27 mouse cellular contexts compared by ENCODE assay signal in the genomic region with DNA sequence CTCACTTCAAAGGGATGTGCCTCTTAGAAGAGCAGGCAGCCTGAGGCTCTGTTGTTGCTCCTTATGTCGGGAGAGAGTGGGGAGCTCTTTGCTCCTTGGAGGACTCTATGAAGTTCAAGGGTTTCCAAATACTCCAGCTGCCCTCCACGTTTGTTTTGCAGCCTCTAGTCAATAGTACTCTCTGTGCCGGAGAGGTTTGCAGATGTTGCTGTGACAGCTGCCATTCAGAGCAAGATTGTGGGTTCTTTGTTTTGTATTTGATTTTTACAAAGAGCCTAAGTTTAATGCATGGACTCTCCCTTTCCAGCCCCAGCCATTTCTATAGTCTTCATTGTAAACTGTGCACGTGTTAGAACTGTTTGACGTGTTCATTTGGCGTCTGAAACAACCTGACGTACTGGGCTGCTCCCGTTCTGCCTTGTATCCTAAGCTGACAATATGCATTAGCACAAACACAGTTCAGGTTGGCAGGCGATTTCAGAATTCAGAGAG. TPM values are rescaled to one million over a fixed set of nuclear protein-coding genes. Genes with fewer than 3 reads are reported as not detected.
DNase-seq lines count a peak whose midpoint lies in the region; ATAC-seq lines count a peak whose summit lies in the region.
"Had no signal": no experiment of that assay in that cellular context is flagged by ENCODE, and none has a peak within 500 bp of the region (broad histone marks: within the 10 kb centered on the region; RNA-seq: fewer than 3 reads in every experiment).

No protein-coding gene starts in this region.

- DNase-seq in forebrain, embryonic 10.5 days (ENCODE audit: extremely low spot score, low spot score), result no peak
- no peak for DNase-seq in heart, adult 8-10 months (ENCODE audit: low spot score)
- no peak for DNase-seq in layer of hippocampus, postnatal 25 days (ENCODE audit: extremely low spot score in 1 of 2, low spot score in 1 of 2)
- DNase-seq: adrenal gland, postnatal 25 days; cerebellum, adult 18-20 months; cerebellum, postnatal 25 days; embryo, embryonic 11 days; kidney, adult 2 months; kidney, postnatal 10 days; lung, postnatal 4 days; right cerebral cortex, postnatal 14 days; spleen, adult 18-20 months had no signal

- H3K4me3 ChIP-seq in forebrain, embryonic 12.5 days (replicated peaks), result no peak overlapping the region
- H3K4me3 ChIP-seq in forebrain, embryonic 10.5 days, result no peak overlapping the region
- H3K4me3 ChIP-seq in heart, embryonic 16.5 days (ENCODE audit: low read length), result no peak overlapping the region
- no peak overlapping the region for H3K4me3 ChIP-seq in midbrain, embryonic 12.5 days
- no peak overlapping the region for H3K4me3 ChIP-seq in midbrain, embryonic 16.5 days (ENCODE audit: low read depth, low read length)
- H3K4me3 ChIP-seq in stomach, embryonic 15.5 days (replicated peaks), result no peak overlapping the region
- H3K4me3 ChIP-seq: embryonic facial prominence, embryonic 15.5 days; limb, embryonic 15.5 days; liver, embryonic 15.5 days had no signal

- 0 out of 2 replicates have a peak, but pooled peaks cover 2% of the 10 kb centered on the region for H3K27me3 ChIP-seq in forebrain, embryonic 12.5 days
- no peaks in the 10 kb centered on the region for H3K27me3 ChIP-seq in forebrain, embryonic 10.5 days (ENCODE audit: poor library complexity, severe bottlenecking)
- no peaks in the 10 kb centered on the region for H3K27me3 ChIP-seq in heart, embryonic 16.5 days (ENCODE audit: control insufficient read depth, insufficient read depth, low read length)
- 0 out of 2 replicates have a peak, but pooled peaks cover 5% of the 10 kb centered on the region for H3K27me3 ChIP-seq in midbrain, embryonic 12.5 days
- no peaks in the 10 kb centered on the region for H3K27me3 ChIP-seq in midbrain, embryonic 16.5 days (ENCODE audit: control insufficient read depth, insufficient read depth, low read depth, low read length)
- H3K27me3 ChIP-seq in stomach, embryonic 15.5 days (replicated peaks), result no peaks in the 10 kb centered on the region
- H3K27me3 ChIP-seq: embryonic facial prominence, embryonic 15.5 days; limb, embryonic 15.5 days; liver, embryonic 15.5 days had no signal

- no peaks in the 10 kb centered on the region for H3K36me3 ChIP-seq in forebrain, embryonic 12.5 days (replicated peaks)
- peaks cover 35% of the 10 kb centered on the region for H3K36me3 ChIP-seq in forebrain, embryonic 10.5 days (replicated peaks)
- peaks cover 65% of the 10 kb centered on the region for H3K36me3 ChIP-seq in heart, embryonic 16.5 days (ENCODE audit: control insufficient read depth, insufficient read depth)
- H3K36me3 ChIP-seq in midbrain, embryonic 12.5 days, result no peaks in the 10 kb centered on the region
- H3K36me3 ChIP-seq in midbrain, embryonic 16.5 days (ENCODE audit: control insufficient read depth, insufficient read depth, low read length), result no peaks in the 10 kb centered on the region
- H3K36me3 ChIP-seq in stomach, embryonic 15.5 days, result peaks cover 38% of the 10 kb centered on the region
- H3K36me3 ChIP-seq: G1E; liver, embryonic 15.5 days had no signal

- H3K4me1 ChIP-seq in forebrain, embryonic 12.5 days, result peaks cover 9% of the 10 kb centered on the region
- H3K4me1 ChIP-seq in forebrain, embryonic 10.5 days, result peaks cover 12% of the 10 kb centered on the region; the same call in 1 of the 2 replicates
- peaks cover 27% of the 10 kb centered on the region for H3K4me1 ChIP-seq in heart, embryonic 16.5 days (ENCODE audit: control insufficient read depth, insufficient read depth, low read length)
- H3K4me1 ChIP-seq in midbrain, embryonic 12.5 days, result 0 out of 2 replicates have a peak, but pooled peaks cover 2% of the 10 kb centered on the region
- H3K4me1 ChIP-seq in midbrain, embryonic 16.5 days (ENCODE audit: control insufficient read depth, insufficient read depth, low read length), result no peaks in the 10 kb centered on the region
- H3K4me1 ChIP-seq in stomach, embryonic 15.5 days, result peaks cover 15% of the 10 kb centered on the region
- H3K4me1 ChIP-seq: embryonic facial prominence, embryonic 15.5 days had no signal

- no peak overlapping the region for H3K9ac ChIP-seq in forebrain, embryonic 12.5 days
- peak overlapping the region; percentile 25; the same call in 1 of the 2 replicates for H3K9ac ChIP-seq in heart, embryonic 16.5 days (ENCODE audit: low read length)
- no peak overlapping the region for H3K9ac ChIP-seq in midbrain, embryonic 12.5 days (replicated peaks)
- no peak overlapping the region for H3K9ac ChIP-seq in midbrain, embryonic 16.5 days (ENCODE audit: low read depth, low read length)
- no peak overlapping the region for H3K9ac ChIP-seq in stomach, embryonic 15.5 days
- H3K9ac ChIP-seq: embryonic facial prominence, embryonic 15.5 days; limb, embryonic 15.5 days; liver, embryonic 15.5 days had no signal

- WGBS in forebrain, embryonic 12.5 days, result 34% methylated on average over 9 of the region's 9 CpGs
- WGBS in forebrain, embryonic 10.5 days, result 70% methylated on average over 9 of the region's 9 CpGs
- WGBS in heart, embryonic 16.5 days, result 72% methylated on average over 9 of the region's 9 CpGs
- 42% methylated on average over 9 of the region's 9 CpGs for WGBS in midbrain, embryonic 12.5 days
- WGBS in midbrain, embryonic 16.5 days, result 21% methylated on average over 9 of the region's 9 CpGs
- 66% methylated on average over 9 of the region's 9 CpGs for WGBS in stomach, embryonic 15.5 days

- H3K4me2 ChIP-seq in forebrain, embryonic 12.5 days, result no peak overlapping the region
- no peak overlapping the region for H3K4me2 ChIP-seq in heart, embryonic 16.5 days (ENCODE audit: low read depth, low read length)
- H3K4me2 ChIP-seq in midbrain, embryonic 12.5 days (replicated peaks), result no peak overlapping the region
- no peak overlapping the region for H3K4me2 ChIP-seq in midbrain, embryonic 16.5 days (ENCODE audit: low read length)
- no peak overlapping the region for H3K4me2 ChIP-seq in stomach, embryonic 15.5 days
- H3K4me2 ChIP-seq: embryonic facial prominence, embryonic 15.5 days; limb, embryonic 15.5 days; liver, embryonic 15.5 days had no signal

- H3K9me3 ChIP-seq in forebrain, embryonic 12.5 days, result no peaks in the 10 kb centered on the region
- H3K9me3 ChIP-seq in forebrain, embryonic 10.5 days, result no peaks in the 10 kb centered on the region
- H3K9me3 ChIP-seq in heart, embryonic 16.5 days (replicated peaks; ENCODE audit: control insufficient read depth, low read length), result no peaks in the 10 kb centered on the region
- H3K9me3 ChIP-seq in midbrain, embryonic 12.5 days, result no peaks in the 10 kb centered on the region
- H3K9me3 ChIP-seq in midbrain, embryonic 16.5 days (replicated peaks; ENCODE audit: control insufficient read depth, low read length, poor library complexity, severe bottlenecking), result no peaks in the 10 kb centered on the region
- H3K9me3 ChIP-seq in stomach, embryonic 15.5 days, result no peaks in the 10 kb centered on the region
- H3K9me3 ChIP-seq: embryonic facial prominence, embryonic 15.5 days; G1E; limb, embryonic 15.5 days; liver, embryonic 15.5 days had no signal

- H3K27ac ChIP-seq in forebrain, embryonic 12.5 days, result no peak overlapping the region
- no peak overlapping the region for H3K27ac ChIP-seq in forebrain, embryonic 10.5 days
- H3K27ac ChIP-seq in heart, embryonic 16.5 days (ENCODE audit: low read length), result peak overlapping the region; percentile 89
- H3K27ac ChIP-seq in midbrain, embryonic 12.5 days (replicated peaks), result no peak overlapping the region
- H3K27ac ChIP-seq in midbrain, embryonic 16.5 days (ENCODE audit: low read length), result no peak overlapping the region
- 0 out of 2 replicates have a peak overlapping the region, but pooled peaks have one; percentile 18 for H3K27ac ChIP-seq in stomach, embryonic 15.5 days
- H3K27ac ChIP-seq: embryonic facial prominence, embryonic 15.5 days; limb, embryonic 15.5 days; liver, embryonic 15.5 days had no signal

- peak; percentile 57; the same call in 1 of the 2 replicates for ATAC-seq in forebrain, embryonic 12.5 days (ENCODE audit: low FRiP score)
- no peak for ATAC-seq in heart, embryonic 16.5 days (replicated peaks; ENCODE audit: extremely low read depth, insufficient read depth, low FRiP score)
- peak; percentile 47; the same call in 1 of the 2 replicates for ATAC-seq in midbrain, embryonic 12.5 days (ENCODE audit: low FRiP score, low read depth)
- no peak for ATAC-seq in midbrain, embryonic 16.5 days
- no peak for ATAC-seq in stomach, embryonic 15.5 days (ENCODE audit: insufficient read depth, low FRiP score, low read depth)

RNA-seq across cellular contexts. Expression of a gene that starts 16.1 kb away (rescaled TPM):
- 25.7 and 26.1 TPM in 2 replicates for polyA plus RNA-seq in forebrain, embryonic 12.5 days (2016; fragmentation: Nextera tagmentation; extraction: Ambion mirVana)
- 22.6 and 23.1 TPM in 2 replicates for polyA plus RNA-seq in forebrain, embryonic 10.5 days (2016; fragmentation: Nextera tagmentation; extraction: Ambion mirVana)
- 92.1 and 113 TPM in 2 replicates for polyA plus RNA-seq in heart, embryonic 16.5 days (2015; fragmentation: Nextera tagmentation; extraction: Ambion mirVana)
- 10 to 100 TPM; 44.0 to 51.1 (median 48.7) TPM for total RNA-seq in heart, adult 8-10 months (2022)
- polyA plus RNA-seq in midbrain, embryonic 12.5 days (2016; fragmentation: Nextera tagmentation; extraction: Ambion mirVana), result 25.9 and 29.4 TPM in 2 replicates
- polyA plus RNA-seq in midbrain, embryonic 16.5 days (2015; fragmentation: Nextera tagmentation; extraction: Ambion mirVana), result 13.2 and 14.8 TPM in 2 replicates
- polyA plus RNA-seq in stomach, embryonic 15.5 days (2015; fragmentation: Nextera tagmentation; extraction: Ambion mirVana), result 83.4 and 94.1 TPM in 2 replicates
- 10 to 100 TPM; 36.1 to 37.7 TPM for total RNA-seq in layer of hippocampus, postnatal 25 days (2021)
- polyA plus RNA-seq: G1E had no signal

RNA-seq across cellular contexts. Expression of a gene that starts 40.6 kb away (rescaled TPM):
- polyA plus RNA-seq in forebrain, embryonic 12.5 days (2016; fragmentation: Nextera tagmentation; extraction: Ambion mirVana), result not detected in 2 replicates
- not detected in 2 replicates for polyA plus RNA-seq in forebrain, embryonic 10.5 days (2016; fragmentation: Nextera tagmentation; extraction: Ambion mirVana)
- not detected in 2 replicates for polyA plus RNA-seq in heart, embryonic 16.5 days (2015; fragmentation: Nextera tagmentation; extraction: Ambion mirVana)
- not detected for total RNA-seq in heart, adult 8-10 months (2022)
- not detected in 2 replicates for polyA plus RNA-seq in midbrain, embryonic 12.5 days (2016; fragmentation: Nextera tagmentation; extraction: Ambion mirVana)
- not detected in 2 replicates for polyA plus RNA-seq in midbrain, embryonic 16.5 days (2015; fragmentation: Nextera tagmentation; extraction: Ambion mirVana)
- polyA plus RNA-seq in stomach, embryonic 15.5 days (2015; fragmentation: Nextera tagmentation; extraction: Ambion mirVana), result not detected in 2 replicates
- not detected for total RNA-seq in layer of hippocampus, postnatal 25 days (2021)
- total RNA-seq: adrenal gland, postnatal 25 days; G1E; gastrocnemius, postnatal 4 days; layer of hippocampus, adult 18-20 months; left cerebral cortex, postnatal 25 days; neutrophil, adult 5-6 weeks had no signal
- polyA plus RNA-seq: embryonic facial prominence, embryonic 15.5 days; G1E; hindbrain, embryonic 11.5 days; kidney, adult 2 months; limb, embryonic 15.5 days; liver, embryonic 15.5 days; thymus, postnatal 0 days had no signal

Comparison
In these comparisons a context has a peak if more than half of its experiments do, and no peak if none do; other contexts are left out.
1. ATAC-seq: peak in forebrain, embryonic 12.5 days (single experiment) and midbrain, embryonic 12.5 days (single experiment); none in heart, embryonic 16.5 days (single experiment), midbrain, embryonic 16.5 days (single experiment) and stomach, embryonic 15.5 days (single experiment).
2. H3K27ac ChIP-seq: peak in heart, embryonic 16.5 days (single experiment) and stomach, embryonic 15.5 days (single experiment); none in forebrain, embryonic 12.5 days (single experiment), forebrain, embryonic 10.5 days (single experiment), midbrain, embryonic 12.5 days (single experiment) and midbrain, embryonic 16.5 days (single experiment).